Mouse (Mus musculus): ENCODE data around the gene Hspa12b. TPM values are rescaled to one million over a fixed set of nuclear protein-coding genes. Genes with fewer than 3 reads are reported as not detected.

Hspa12b gene
- total RNA-seq, 1 experiment, result 1.7 TPM

GRCm38 (mm10) chr2:131130849-131131248 lies 3.8 kb downstream of the Hspa12b start:
- no peak for TF ChIP-seq ZNF384 (IDR thresholded peaks at IDR 0.05; ENCODE audit: low read depth, low read length)
- TF ChIP-seq ZC3H11A (IDR thresholded peaks at IDR 0.05; ENCODE audit: borderline replicate concordance, low read depth, low read length), result no peak
- no peak for TF ChIP-seq HCFC1 (IDR thresholded peaks at IDR 0.05; ENCODE audit: borderline replicate concordance, insufficient read depth, low read length)
- no peak for TF ChIP-seq MAFK (IDR thresholded peaks at IDR 0.05; ENCODE audit: insufficient read depth, low read depth, low read length)
- no peak for TF ChIP-seq CHD2 (IDR thresholded peaks at IDR 0.05; ENCODE audit: low read depth, low read length)
- in situ Hi-C loops (cut with MboI; ENCODE audit: low sequenced_read_pairs in 2 of 2, unreplicated experiment in 2 of 2), result no loop called here
- DNase-seq (ENCODE audit: low read depth, low spot score), result no peak
- Histone ChIP-seq H3K9me3 (ENCODE audit: control insufficient read depth, insufficient read depth, low read depth, low read length) (no peaks in the 10 kb centered on the region), H3K4me3 (ENCODE audit: insufficient read depth in 1 of 2, low read depth in 1 of 2, low read length in 2 of 2, poor library complexity in 1 of 2, severe bottlenecking in 1 of 2) (no peak overlapping the region), H3K27ac (ENCODE audit: insufficient read depth, low read depth, low read length, poor library complexity, severe bottlenecking) (no peak overlapping the region), H3K9ac (ENCODE audit: insufficient read depth, low read depth, low read length, poor library complexity, severe bottlenecking) (no peak overlapping the region), H3K4me1 (ENCODE audit: control insufficient read depth in 2 of 2, insufficient read depth in 2 of 2, low read length in 2 of 2, poor library complexity in 1 of 2) (peaks cover 0 to 13% of the 10 kb centered on the region in 2 experiments; a peak in 1 of 4 replicates), H3K36me3 (ENCODE audit: control insufficient read depth, insufficient read depth, low read length, poor library complexity, severe bottlenecking) (no peaks in the 10 kb centered on the region)

DNA sequence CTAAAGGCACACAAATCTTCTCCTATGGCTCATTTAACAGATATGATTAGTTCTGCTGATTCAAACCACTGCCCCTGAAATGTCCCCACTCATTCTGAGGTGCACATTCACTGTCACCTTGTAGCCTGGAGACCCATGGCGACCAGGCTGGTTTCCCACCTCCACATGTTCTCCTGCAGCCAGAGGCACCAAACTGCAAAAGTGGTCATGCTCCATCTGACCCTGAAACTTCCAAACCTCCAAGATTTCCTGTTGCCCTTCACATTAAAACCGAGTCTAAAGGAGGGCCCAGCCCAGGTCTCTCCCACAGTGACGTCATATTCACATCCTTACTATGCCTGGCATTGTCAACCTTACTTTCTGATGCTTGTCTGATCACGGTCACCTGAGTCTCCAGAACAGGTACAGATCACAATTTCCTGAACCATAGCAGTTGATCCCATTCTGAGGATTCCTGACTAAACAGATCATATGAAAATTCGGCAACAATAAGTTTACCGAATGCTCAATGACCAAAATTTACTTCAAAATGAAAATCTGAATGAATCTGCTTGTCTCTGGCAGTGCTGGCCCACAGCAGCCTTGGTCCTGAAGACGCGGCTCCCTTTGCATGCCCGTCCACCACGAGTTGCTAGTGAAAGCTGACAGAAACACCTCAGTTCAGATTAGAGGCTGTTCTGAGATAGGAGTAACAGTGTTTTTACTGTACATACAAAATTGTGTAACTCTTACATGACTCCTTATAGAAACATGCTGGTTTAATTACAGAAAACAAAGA lies 5.2 kb downstream of the Hspa12b start:
- in situ Hi-C loops (cut with MboI; ENCODE audit: low sequenced_read_pairs in 2 of 2, unreplicated experiment in 2 of 2), result no loop called here
- Histone ChIP-seq H3K4me3 (ENCODE audit: insufficient read depth in 1 of 2, low read depth in 1 of 2, low read length in 2 of 2, poor library complexity in 1 of 2, severe bottlenecking in 1 of 2) (no peak overlapping the region), H3K4me1 (ENCODE audit: control insufficient read depth in 2 of 2, insufficient read depth in 2 of 2, low read length in 2 of 2, poor library complexity in 1 of 2) (peaks cover 0 to 7% of the 10 kb centered on the region in 2 experiments; a peak in 1 of 4 replicates), H3K9ac (ENCODE audit: insufficient read depth, low read depth, low read length, poor library complexity, severe bottlenecking) (no peak overlapping the region), H3K36me3 (ENCODE audit: control insufficient read depth, insufficient read depth, low read length, poor library complexity, severe bottlenecking) (no peaks in the 10 kb centered on the region), H3K9me3 (ENCODE audit: control insufficient read depth, insufficient read depth, low read depth, low read length) (no peaks in the 10 kb centered on the region), H3K27ac (ENCODE audit: insufficient read depth, low read depth, low read length, poor library complexity, severe bottlenecking) (no peak overlapping the region)
- no peak for TF ChIP-seq HCFC1 (IDR thresholded peaks at IDR 0.05; ENCODE audit: borderline replicate concordance, insufficient read depth, low read length)
- no peak for TF ChIP-seq MAFK (IDR thresholded peaks at IDR 0.05; ENCODE audit: insufficient read depth, low read depth, low read length)
- no peak for TF ChIP-seq ZNF384 (IDR thresholded peaks at IDR 0.05; ENCODE audit: low read depth, low read length)
- TF ChIP-seq ZC3H11A (IDR thresholded peaks at IDR 0.05; ENCODE audit: borderline replicate concordance, low read depth, low read length), result no peak
- no peak for TF ChIP-seq CHD2 (IDR thresholded peaks at IDR 0.05; ENCODE audit: low read depth, low read length)
- DNase-seq (ENCODE audit: low read depth, low spot score), result no peak

DNA sequence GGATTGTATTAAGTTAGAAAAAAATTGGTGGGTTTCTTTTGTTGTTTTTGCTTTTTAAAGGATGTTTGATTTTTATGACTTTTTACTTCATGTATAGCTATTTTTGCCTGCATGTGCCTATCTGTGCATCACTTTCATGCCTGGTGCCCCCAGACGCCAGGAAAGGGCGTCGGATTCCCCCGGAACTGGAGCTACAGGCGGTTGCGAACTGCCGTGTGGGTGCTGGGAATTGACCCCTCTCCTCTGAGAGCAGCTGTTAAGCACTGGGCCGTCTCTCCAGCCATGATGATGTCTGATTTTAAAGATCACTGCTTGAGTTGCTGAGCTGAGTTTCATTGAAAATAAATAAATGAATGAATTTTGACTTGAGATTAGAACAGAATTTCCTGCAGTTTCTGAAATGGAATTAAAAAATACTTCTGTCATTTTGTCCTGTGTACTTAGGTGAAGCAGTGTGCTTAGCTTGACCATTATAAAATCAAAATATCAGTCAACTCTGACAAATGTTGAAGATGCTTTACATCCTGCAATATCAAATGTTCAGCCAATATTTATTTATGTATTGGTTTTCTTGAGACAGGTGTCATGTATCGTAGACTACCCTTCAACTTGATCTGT lies 6.0 kb downstream of the Hspa12b start, which contains the start of gene Gm11037:
Gm11037 (plus strand) TSS at position 568 of the 618 bp plus-strand sequence.
- Histone ChIP-seq H3K27ac (ENCODE audit: insufficient read depth, low read depth, low read length, poor library complexity, severe bottlenecking) (no peak within 1 kb of the TSS), H3K9ac (ENCODE audit: insufficient read depth, low read depth, low read length, poor library complexity, severe bottlenecking) (no peak within 1 kb of the TSS), H3K9me3 (ENCODE audit: control insufficient read depth, insufficient read depth, low read depth, low read length) (no peaks in the 10 kb centered on the region), H3K36me3 (ENCODE audit: control insufficient read depth, insufficient read depth, low read length, poor library complexity, severe bottlenecking) (no peaks in the 10 kb centered on the region), H3K4me3 (ENCODE audit: insufficient read depth in 1 of 2, low read depth in 1 of 2, low read length in 2 of 2, poor library complexity in 1 of 2, severe bottlenecking in 1 of 2) (no peak within 1 kb of the TSS), H3K4me1 (ENCODE audit: control insufficient read depth in 2 of 2, insufficient read depth in 2 of 2, low read length in 2 of 2, poor library complexity in 1 of 2) (peaks cover 0 to 4% of the 10 kb centered on the region in 2 experiments; a peak in 1 of 4 replicates)
- TF ChIP-seq ZC3H11A (IDR thresholded peaks at IDR 0.05; ENCODE audit: borderline replicate concordance, low read depth, low read length), result no peak
- no peak for TF ChIP-seq MAFK (IDR thresholded peaks at IDR 0.05; ENCODE audit: insufficient read depth, low read depth, low read length)
- no peak for TF ChIP-seq ZNF384 (IDR thresholded peaks at IDR 0.05; ENCODE audit: low read depth, low read length)
- TF ChIP-seq CHD2 (IDR thresholded peaks at IDR 0.05; ENCODE audit: low read depth, low read length), result no peak
- TF ChIP-seq HCFC1 (IDR thresholded peaks at IDR 0.05; ENCODE audit: borderline replicate concordance, insufficient read depth, low read length), result no peak
- no peak for DNase-seq (ENCODE audit: low read depth, low spot score)
- in situ Hi-C loops (cut with MboI; ENCODE audit: low sequenced_read_pairs in 2 of 2, unreplicated experiment in 2 of 2), result no loop called here

DNA sequence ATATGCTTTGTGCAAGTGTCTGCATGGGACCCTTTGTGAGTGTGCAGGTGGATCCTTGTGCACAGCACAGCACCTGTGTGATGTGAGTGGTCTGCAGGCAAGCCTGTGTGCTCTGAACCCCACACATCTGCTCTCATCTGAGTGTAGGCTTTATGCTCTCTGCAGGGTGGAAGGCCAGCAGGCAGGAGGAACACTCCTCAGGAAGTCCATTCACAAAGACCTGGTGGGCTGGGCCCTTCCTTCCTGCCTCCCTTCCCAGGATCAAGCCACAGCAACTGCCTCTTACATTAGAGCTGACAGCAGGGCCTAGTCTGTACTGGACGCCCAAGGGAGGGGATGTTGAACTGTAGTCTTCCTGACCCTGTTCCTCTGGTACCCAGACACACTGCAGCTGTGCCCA lies 7.3 kb downstream of the Hspa12b start:
- Histone ChIP-seq H3K4me1 (ENCODE audit: control insufficient read depth in 2 of 2, insufficient read depth in 2 of 2, low read length in 2 of 2, poor library complexity in 1 of 2) (peaks cover 0 to 4% of the 10 kb centered on the region in 2 experiments; a peak in 1 of 4 replicates), H3K36me3 (ENCODE audit: control insufficient read depth, insufficient read depth, low read length, poor library complexity, severe bottlenecking) (no peaks in the 10 kb centered on the region), H3K27ac (ENCODE audit: insufficient read depth, low read depth, low read length, poor library complexity, severe bottlenecking) (no peak overlapping the region), H3K4me3 (ENCODE audit: insufficient read depth in 1 of 2, low read depth in 1 of 2, low read length in 2 of 2, poor library complexity in 1 of 2, severe bottlenecking in 1 of 2) (no peak overlapping the region), H3K9ac (ENCODE audit: insufficient read depth, low read depth, low read length, poor library complexity, severe bottlenecking) (no peak overlapping the region), H3K9me3 (ENCODE audit: control insufficient read depth, insufficient read depth, low read depth, low read length) (no peaks in the 10 kb centered on the region)
- no peak for TF ChIP-seq CHD2 (IDR thresholded peaks at IDR 0.05; ENCODE audit: low read depth, low read length)
- TF ChIP-seq ZNF384 (IDR thresholded peaks at IDR 0.05; ENCODE audit: low read depth, low read length), result no peak
- TF ChIP-seq MAFK (IDR thresholded peaks at IDR 0.05; ENCODE audit: insufficient read depth, low read depth, low read length), result no peak
- no peak for TF ChIP-seq ZC3H11A (IDR thresholded peaks at IDR 0.05; ENCODE audit: borderline replicate concordance, low read depth, low read length)
- TF ChIP-seq HCFC1 (IDR thresholded peaks at IDR 0.05; ENCODE audit: borderline replicate concordance, insufficient read depth, low read length), result no peak
- in situ Hi-C loops (cut with MboI; ENCODE audit: low sequenced_read_pairs in 2 of 2, unreplicated experiment in 2 of 2), result no loop called here
- DNase-seq (ENCODE audit: low read depth, low spot score), result no peak
